Mouse (Mus musculus) kidney, postnatal 0 days (tissue): ENCODE measurements around the gene 1700024G13Rik. TPM values are rescaled to one million over a fixed set of nuclear protein-coding genes. Genes with fewer than 3 reads are reported as not detected.
A peak's percentile ranks its signal among the peaks of the same experiment; 100 is the strongest.

Experiments used
- ATAC-seq: fragments of 200-750 bp; cut with Nextera tagmentation; replicated peaks from 2 replicates; pipeline ENCODE4 v1.8.0; 2017; ENCODE audit warnings: low read depth, moderate number of reproducible peaks, moderate TSS enrichment, moderate library complexity; ENCODE audit not compliant: low FRiP score
- DNase-seq: peaks from one replicate; pipeline ENCODE4 v3.0.0-alpha.2; 2016; ENCODE audit warnings: low spot score
- H3K27ac ChIP-seq: fragments of 300-500 bp; sonication (generic); 2 replicates; pipeline ENCODE4 v1.5.1; 2014; ENCODE audit warnings: mild to moderate bottlenecking
- H3K27me3 ChIP-seq: fragments of 300-500 bp; sonication (generic); 2 replicates; pipeline ENCODE4 v1.6.1; 2014; ENCODE audit warnings: low read length, mixed read lengths; ENCODE audit not compliant: insufficient read depth
- H3K36me3 ChIP-seq: fragments of 300-500 bp; sonication (generic); 2 replicates; pipeline ENCODE4 v1.6.1; 2014; ENCODE audit warnings: low read length, mixed read lengths; ENCODE audit not compliant: insufficient read depth
- H3K4me1 ChIP-seq: fragments of 300-500 bp; sonication (generic); replicated peaks from 2 replicates; pipeline ENCODE4 v1.6.1; 2014; ENCODE audit warnings: antibody characterized with exemption, low read length, mixed read lengths; ENCODE audit not compliant: insufficient read depth
- H3K4me2 ChIP-seq: fragments of 300-500 bp; sonication (generic); 2 replicates; pipeline ENCODE4 v1.6.1; 2014; ENCODE audit warnings: mild to moderate bottlenecking, low read length, moderate library complexity, mixed read lengths
- H3K4me3 ChIP-seq: fragments of 300-500 bp; sonication (generic); replicated peaks from 2 replicates; pipeline ENCODE4 v1.5.1; 2014; ENCODE audit warnings: low read depth, low read length
- H3K9ac ChIP-seq: fragments of 300-500 bp; sonication (generic); 2 replicates; pipeline ENCODE4 v1.6.1; 2014; ENCODE audit warnings: low read depth, low read length
- H3K9me3 ChIP-seq: fragments of 300-500 bp; sonication (generic); replicated peaks from 2 replicates; pipeline ENCODE4 v1.6.1; 2016; ENCODE audit warnings: low read length, inconsistent platforms, mixed read lengths
- CTCF ChIP-seq: IDR thresholded peaks from 2 replicates; pipeline ENCODE4 v1.5.1; 2016; ENCODE audit warnings: antibody characterized with exemption, low read depth, mild to moderate bottlenecking, moderate library complexity
- WGBS: fragments of 180-500 bp; shearing (Covaris S2); extraction: QIAGEN DNeasy Blood & Tissue Kit; methylation state at CpG from one replicate; pipeline ENCODE4 v1.1.7; 2014; 5-methylcytosine and 5-hydroxymethylcytosine counted together
- polyA plus RNA-seq: library from polyadenylated mRNA; unstranded; fragments of >200 nt; fragmentation: Nextera tagmentation; extraction: Ambion mirVana; gene quantifications from 2 replicates; pipeline ENCODE4 v1.2.1, GENCODE M21; 2015

The 1700024G13Rik gene
- polyA plus RNA-seq, 1 experiment from 2014 or later = not detected

GRCm38 (mm10) chr14:32381619-32382018 lies 6.6 kb downstream of the 1700024G13Rik start:
- WGBS = 46% methylated on average over 15 of the region's 15 CpGs
- no peak for DNase-seq
- H3K4me2 ChIP-seq = no peak overlapping the region

GRCm38 (mm10) chr14:32381066-32381465 lies 7.1 kb downstream of the 1700024G13Rik start:
- Histone ChIP-seq H3K9ac (no peak overlapping the region), H3K27ac (no peak overlapping the region), H3K36me3 (no peaks in the 10 kb centered on the region), H3K4me1 (no peaks in the 10 kb centered on the region), H3K4me3 (no peak overlapping the region), H3K27me3 (no peaks in the 10 kb centered on the region), H3K9me3 (no peaks in the 10 kb centered on the region), H3K4me2 (no peak overlapping the region)
- no peak for ATAC-seq
- DNase-seq = no peak
- WGBS = 20% methylated on average over 7 of the region's 7 CpGs
- TF ChIP-seq CTCF = no peak

More at GRCm38 (mm10) chr14:32381619-32382018, 6.6 kb downstream of the 1700024G13Rik start:
- Histone ChIP-seq H3K4me3 (no peak overlapping the region), H3K27ac (no peak overlapping the region), H3K4me1 (no peaks in the 10 kb centered on the region), H3K27me3 (no peaks in the 10 kb centered on the region), H3K9ac (no peak overlapping the region), H3K36me3 (no peaks in the 10 kb centered on the region), H3K9me3 (no peaks in the 10 kb centered on the region)
- no peak for ATAC-seq
- no peak for TF ChIP-seq CTCF

- WGBS = 42% methylated on average over 3 of the region's 3 CpGs
- DNase-seq = no peak
These were observed 8.1 kb downstream of the 1700024G13Rik start for GRCm38 (mm10) chr14:32380099-32380480.

GRCm38 (mm10) chr14:32379395-32380098 lies 8.6 kb downstream of the 1700024G13Rik start:
- H3K4me2 ChIP-seq = 0 out of 2 replicates have a peak overlapping the region, but pooled peaks have one; percentile 5
- no peak for TF ChIP-seq CTCF
- H3K9ac ChIP-seq = no peak overlapping the region
- no peak overlapping the region for H3K4me3 ChIP-seq
- H3K4me1 ChIP-seq = no peaks in the 10 kb centered on the region
- no peaks in the 10 kb centered on the region for H3K9me3 ChIP-seq
- DNase-seq (peak; percentile 22), ATAC-seq (no peak)
- 10% methylated on average over 22 of the region's 22 CpGs for WGBS
- no peak overlapping the region for H3K27ac ChIP-seq
- H3K36me3 ChIP-seq = no peaks in the 10 kb centered on the region
- H3K27me3 ChIP-seq = no peaks in the 10 kb centered on the region

More at GRCm38 (mm10) chr14:32380099-32380480, 8.1 kb downstream of the 1700024G13Rik start:
- Histone ChIP-seq H3K27me3 (no peaks in the 10 kb centered on the region), H3K27ac (no peak overlapping the region), H3K4me1 (no peaks in the 10 kb centered on the region), H3K4me2 (no peak overlapping the region), H3K9ac (no peak overlapping the region), H3K9me3 (no peaks in the 10 kb centered on the region), H3K36me3 (no peaks in the 10 kb centered on the region), H3K4me3 (no peak overlapping the region)
- ATAC-seq = no peak
- TF ChIP-seq CTCF = no peak

GRCm38 (mm10) chr14:32372510-32372909 lies 15.7 kb downstream of the 1700024G13Rik start:
- no peaks in the 10 kb centered on the region for H3K27me3 ChIP-seq
- no peak overlapping the region for H3K4me3 ChIP-seq
- 86% methylated on average over 2 of the region's 2 CpGs for WGBS
- H3K9me3 ChIP-seq = no peaks in the 10 kb centered on the region
- no peak overlapping the region for H3K9ac ChIP-seq
- no peak for ATAC-seq
- H3K4me1 ChIP-seq = no peaks in the 10 kb centered on the region
- H3K36me3 ChIP-seq = no peaks in the 10 kb centered on the region
- no peak overlapping the region for H3K4me2 ChIP-seq
- no peak for DNase-seq
- TF ChIP-seq CTCF = no peak
- H3K27ac ChIP-seq = no peak overlapping the region

GRCm38 (mm10) chr14:32369756-32370155 lies 18.4 kb downstream of the 1700024G13Rik start:
- H3K4me2 ChIP-seq = no peak overlapping the region
- no peak overlapping the region for H3K4me3 ChIP-seq
- H3K36me3 ChIP-seq = no peaks in the 10 kb centered on the region
- no peaks in the 10 kb centered on the region for H3K9me3 ChIP-seq
- no peak overlapping the region for H3K9ac ChIP-seq
- DNase-seq (no peak), ATAC-seq (no peak)
- H3K27ac ChIP-seq = no peak overlapping the region
- TF ChIP-seq CTCF = no peak
- H3K27me3 ChIP-seq = no peaks in the 10 kb centered on the region
- no peaks in the 10 kb centered on the region for H3K4me1 ChIP-seq
- WGBS = 68% methylated on average over 7 of the region's 7 CpGs
